Mouse (Mus musculus): ENCODE measurements at regions not wholly inside any gene's neighbourhood (a gene's known extent, or its start where the extent isn't known, plus 50 kb on each side); places are given as distances from the start of the nearest gene placed in this dataset.

GRCm38 (mm10) chr7:121589088-121589605 is 117.9 kb downstream of the Usp31 start:
- intact Hi-C loops (cut with DNase I) = no loop called here
- no peak for DNase-seq

- no peak for DNase-seq
- intact Hi-C loops (cut with DNase I) = no loop called here
These were observed 119.3 kb downstream of the Usp31 start for GRCm38 (mm10) chr7:121587713-121588112.

GRCm38 (mm10) chr7:121585721-121586120 is 121.3 kb downstream of the Usp31 start:
- DNase-seq = no peak
- intact Hi-C loops (cut with DNase I) = no loop called here

GRCm38 (mm10) chr7:121579497-121579896 is 127.6 kb downstream of the Usp31 start:
- no peak for DNase-seq
- intact Hi-C loops (cut with DNase I) = no loop called here

GRCm38 (mm10) chr7:121572681-121573335 is 134.2 kb downstream of the Usp31 start:
- intact Hi-C loops (cut with DNase I) = no loop called here
- DNase-seq = no peak

GRCm38 (mm10) chr7:121571741-121572140 is 135.3 kb downstream of the Usp31 start:
- no peak for DNase-seq
- intact Hi-C loops (cut with DNase I) = no loop called here

- intact Hi-C loops (cut with DNase I) = no loop called here
- no peak for DNase-seq
These were observed 135.8 kb downstream of the Usp31 start for GRCm38 (mm10) chr7:121571292-121571691.

- intact Hi-C loops (cut with DNase I) = no loop called here
These were observed 137.8 kb downstream of the Usp31 start for GRCm38 (mm10) chr7:121569248-121569647.

GRCm38 (mm10) chr7:121568064-121568463 is 139.0 kb downstream of the Usp31 start:
- intact Hi-C loops (cut with DNase I) = no loop called here
- no peak for DNase-seq

More at GRCm38 (mm10) chr7:121569248-121569647, 137.8 kb downstream of the Usp31 start:
- DNase-seq = no peak

- intact Hi-C loops (cut with DNase I) = loop anchor here (2.0 to 5.0 kb wide), 2 partner anchors 306 to 403 kb away; no protein-coding TSS in a partner anchor
- peak; percentile 3 to 48 for DNase-seq
These were observed 143.5 kb downstream of the Usp31 start for GRCm38 (mm10) chr7:121563526-121563925.

GRCm38 (mm10) chr7:121555420-121555819 is 151.6 kb downstream of the Usp31 start:
- intact Hi-C loops (cut with DNase I) = no loop called here
- no peak for DNase-seq

All from heart, postnatal 14 days (tissue).